Comparison of ENCODE assay signal across 23 mouse cellular contexts in genomic region chr4:95670559-95670958, GRCm38 (mm10).
DNase-seq lines count a peak whose midpoint lies in the region; ATAC-seq and TF ChIP-seq lines count a peak whose summit lies in the region.
"Had no signal": no experiment of that assay in that cellular context is flagged by ENCODE, and none has a peak within 500 bp of the region (broad histone marks: within the 10 kb centered on the region; RNA-seq: fewer than 3 reads in every experiment).

No protein-coding gene starts in this region.

- DNase-seq in forebrain, postnatal 0 days: no peak
- no peak for DNase-seq in forebrain, embryonic 10.5 days (ENCODE audit: extremely low spot score, low spot score)
- no peak for DNase-seq in midbrain, embryonic 14.5 days
- DNase-seq in kidney, postnatal 10 days: no peak
- DNase-seq: adrenal gland, adult 8-10 months; adrenal gland, postnatal 25 days; cerebellum, adult 18-20 months; cerebellum, adult 9-10 months; cerebellum, postnatal 14 days; gastrocnemius, adult 2 months; gastrocnemius, postnatal 14 days; heart, adult 11 months had no signal

- no peak overlapping the region for H3K27ac ChIP-seq in forebrain, postnatal 0 days (ENCODE audit: low read depth, low read length)
- no peak overlapping the region for H3K27ac ChIP-seq in forebrain, embryonic 10.5 days
- H3K27ac ChIP-seq in midbrain, embryonic 16.5 days (ENCODE audit: low read length): no peak overlapping the region
- H3K27ac ChIP-seq in midbrain, embryonic 14.5 days (replicated peaks; ENCODE audit: low read depth, low read length): no peak overlapping the region
- H3K27ac ChIP-seq: embryonic facial prominence, embryonic 12.5 days; embryonic facial prominence, embryonic 15.5 days; gastrocnemius, adult 2 months; hindbrain, embryonic 14.5 days; hindbrain, postnatal 0 days had no signal

- no peak for TF ChIP-seq CTCF in forebrain, postnatal 0 days (IDR thresholded peaks at IDR 0.05; ENCODE audit: low read depth)

- H3K9ac ChIP-seq in forebrain, postnatal 0 days: no peak overlapping the region
- H3K9ac ChIP-seq in midbrain, embryonic 16.5 days (ENCODE audit: low read depth, low read length): no peak overlapping the region
- no peak overlapping the region for H3K9ac ChIP-seq in midbrain, embryonic 14.5 days (replicated peaks; ENCODE audit: low read length)
- H3K9ac ChIP-seq: embryonic facial prominence, embryonic 12.5 days; embryonic facial prominence, embryonic 15.5 days; hindbrain, embryonic 14.5 days had no signal

- H3K4me3 ChIP-seq in forebrain, postnatal 0 days (ENCODE audit: low read depth, low read length): no peak overlapping the region
- H3K4me3 ChIP-seq in forebrain, embryonic 10.5 days: no peak overlapping the region
- H3K4me3 ChIP-seq in midbrain, embryonic 16.5 days (ENCODE audit: low read depth, low read length): no peak overlapping the region
- H3K4me3 ChIP-seq in midbrain, embryonic 14.5 days (replicated peaks; ENCODE audit: low read depth, low read length): no peak overlapping the region
- H3K4me3 ChIP-seq: embryonic facial prominence, embryonic 12.5 days; embryonic facial prominence, embryonic 15.5 days; gastrocnemius, adult 2 months had no signal

- no peaks in the 10 kb centered on the region for H3K36me3 ChIP-seq in forebrain, postnatal 0 days (ENCODE audit: insufficient read depth)
- no peaks in the 10 kb centered on the region for H3K36me3 ChIP-seq in forebrain, embryonic 10.5 days (replicated peaks)
- no peaks in the 10 kb centered on the region for H3K36me3 ChIP-seq in midbrain, embryonic 16.5 days (ENCODE audit: control insufficient read depth, insufficient read depth, low read length)
- no peaks in the 10 kb centered on the region for H3K36me3 ChIP-seq in midbrain, embryonic 14.5 days (ENCODE audit: control insufficient read depth, insufficient read depth, low read length)
- H3K36me3 ChIP-seq: embryonic facial prominence, embryonic 12.5 days; embryonic facial prominence, embryonic 15.5 days had no signal

- H3K4me2 ChIP-seq in forebrain, postnatal 0 days (ENCODE audit: low read depth): no peak overlapping the region
- no peak overlapping the region for H3K4me2 ChIP-seq in midbrain, embryonic 16.5 days (ENCODE audit: low read length)
- H3K4me2 ChIP-seq in midbrain, embryonic 14.5 days (ENCODE audit: low read length): no peak overlapping the region
- H3K4me2 ChIP-seq: embryonic facial prominence, embryonic 12.5 days; embryonic facial prominence, embryonic 15.5 days; heart, embryonic 11.5 days; hindbrain, embryonic 14.5 days had no signal

- no peaks in the 10 kb centered on the region for H3K27me3 ChIP-seq in forebrain, postnatal 0 days (ENCODE audit: insufficient read depth, low read length)
- H3K27me3 ChIP-seq in forebrain, embryonic 10.5 days (ENCODE audit: poor library complexity, severe bottlenecking): no peaks in the 10 kb centered on the region
- no peaks in the 10 kb centered on the region for H3K27me3 ChIP-seq in midbrain, embryonic 16.5 days (ENCODE audit: control insufficient read depth, insufficient read depth, low read depth, low read length)
- H3K27me3 ChIP-seq in midbrain, embryonic 14.5 days (ENCODE audit: control insufficient read depth, insufficient read depth, low read length): no peaks in the 10 kb centered on the region
- H3K27me3 ChIP-seq: embryonic facial prominence, embryonic 12.5 days; embryonic facial prominence, embryonic 15.5 days had no signal

- ATAC-seq in forebrain, postnatal 0 days: peak; percentile 69
- ATAC-seq in midbrain, embryonic 16.5 days: peak; percentile 50; the same call in 1 of the 2 replicates
- ATAC-seq in midbrain, embryonic 14.5 days (ENCODE audit: low FRiP score, low TSS enrichment): no peak
- peak; percentile 29 to 42; a peak in 2 of 4 replicates for ATAC-seq in hematopoietic stem cell, adult 5-6 weeks (replicated peaks in 1 of 2; ENCODE audit: insufficient read depth in 1 of 2, low FRiP score in 2 of 2, low TSS enrichment in 1 of 2, low read depth in 1 of 2, poor library complexity in 2 of 2, severe bottlenecking in 2 of 2)
- ATAC-seq: CD4-positive, CD25-positive, alpha-beta regulatory T cell, adult 4 months; forebrain, embryonic 14.5 days; hindbrain, postnatal 0 days; inflammation-experienced regulatory T-cells, adult 6 months; intestine, embryonic 16.5 days had no signal

- 0 out of 2 replicates have a peak, but pooled peaks cover 2% of the 10 kb centered on the region for H3K4me1 ChIP-seq in forebrain, postnatal 0 days (ENCODE audit: insufficient read depth)
- peaks cover 19% of the 10 kb centered on the region for H3K4me1 ChIP-seq in forebrain, embryonic 10.5 days
- no peaks in the 10 kb centered on the region for H3K4me1 ChIP-seq in midbrain, embryonic 16.5 days (ENCODE audit: control insufficient read depth, insufficient read depth, low read length)
- no peaks in the 10 kb centered on the region for H3K4me1 ChIP-seq in midbrain, embryonic 14.5 days (ENCODE audit: control insufficient read depth, insufficient read depth, low read length)
- H3K4me1 ChIP-seq: embryonic facial prominence, embryonic 15.5 days had no signal

- 43% methylated on average over 3 of the region's 3 CpGs for WGBS in forebrain, postnatal 0 days
- WGBS in forebrain, embryonic 10.5 days: 89% methylated on average over 3 of the region's 3 CpGs
- 53% methylated on average over 3 of the region's 3 CpGs for WGBS in midbrain, embryonic 16.5 days
- WGBS in midbrain, embryonic 14.5 days: 48% methylated on average over 3 of the region's 3 CpGs

- H3K9me3 ChIP-seq in forebrain, postnatal 0 days (ENCODE audit: low read length): no peaks in the 10 kb centered on the region
- H3K9me3 ChIP-seq in forebrain, embryonic 10.5 days: no peaks in the 10 kb centered on the region
- no peaks in the 10 kb centered on the region for H3K9me3 ChIP-seq in midbrain, embryonic 16.5 days (replicated peaks; ENCODE audit: control insufficient read depth, low read length, poor library complexity, severe bottlenecking)
- H3K9me3 ChIP-seq in midbrain, embryonic 14.5 days (ENCODE audit: control insufficient read depth, low read length): no peaks in the 10 kb centered on the region
- H3K9me3 ChIP-seq: embryonic facial prominence, embryonic 12.5 days; embryonic facial prominence, embryonic 15.5 days had no signal
